Mouse (Mus musculus): ENCODE measurements at regions not wholly inside any gene's neighbourhood (a gene's known extent, or its start where the extent isn't known, plus 50 kb on each side); places are given as distances from the start of the nearest gene placed in this dataset.

- H3K4me2 ChIP-seq, result no peak overlapping the region
- no peak overlapping the region for H3K9ac ChIP-seq
- 78% methylated on average over 3 of the region's 3 CpGs for WGBS
- peaks cover 16% of the 10 kb centered on the region for H3K4me1 ChIP-seq
- no peaks in the 10 kb centered on the region for H3K36me3 ChIP-seq
- no peaks in the 10 kb centered on the region for H3K27me3 ChIP-seq (replicated peaks)
- no peak for ATAC-seq (ENCODE audit: extremely low read depth, insufficient number of reproducible peaks, low FRiP score, low TSS enrichment)
- peaks cover 5% of the 10 kb centered on the region; the same call in 1 of the 2 replicates for H3K9me3 ChIP-seq
- H3K4me3 ChIP-seq, result no peak overlapping the region
- no peak overlapping the region for H3K27ac ChIP-seq (replicated peaks)
These were observed 111.2 kb upstream of the Zfp648 start for GRCm38 (mm10) chr1:154089815-154090214.

GRCm38 (mm10) chr1:154090521-154091490, 110.2 kb upstream of the Zfp648 start:
- no peaks in the 10 kb centered on the region for H3K27me3 ChIP-seq (replicated peaks)
- 0 out of 2 replicates have a peak overlapping the region, but pooled peaks have one; percentile 34 for H3K27ac ChIP-seq (replicated peaks)
- WGBS, result 45% methylated on average over 7 of the region's 7 CpGs
- peaks cover 16% of the 10 kb centered on the region for H3K4me1 ChIP-seq
- ATAC-seq (ENCODE audit: extremely low read depth, insufficient number of reproducible peaks, low FRiP score, low TSS enrichment), result no peak
- H3K9me3 ChIP-seq, result peaks cover 5% of the 10 kb centered on the region; the same call in 1 of the 2 replicates
- no peak overlapping the region for H3K9ac ChIP-seq
- no peak overlapping the region for H3K4me3 ChIP-seq
- no peaks in the 10 kb centered on the region for H3K36me3 ChIP-seq
- H3K4me2 ChIP-seq, result no peak overlapping the region

- H3K4me2 ChIP-seq, result no peak overlapping the region
- H3K27me3 ChIP-seq (replicated peaks), result no peaks in the 10 kb centered on the region
- no peak for ATAC-seq (ENCODE audit: extremely low read depth, insufficient number of reproducible peaks, low FRiP score, low TSS enrichment)
- H3K9me3 ChIP-seq, result no peaks in the 10 kb centered on the region
- H3K36me3 ChIP-seq, result no peaks in the 10 kb centered on the region
- WGBS, result 61% methylated on average over 4 of the region's 4 CpGs
- H3K4me1 ChIP-seq, result peaks cover 20% of the 10 kb centered on the region
- H3K9ac ChIP-seq, result no peak overlapping the region
- no peak overlapping the region for H3K4me3 ChIP-seq
- H3K27ac ChIP-seq (replicated peaks), result no peak overlapping the region
These were observed 107.4 kb upstream of the Zfp648 start for GRCm38 (mm10) chr1:154093549-154093948.

GRCm38 (mm10) chr1:154094357-154094756, 106.6 kb upstream of the Zfp648 start:
- Histone ChIP-seq H3K27ac (replicated peaks) (no peak overlapping the region), H3K36me3 (no peaks in the 10 kb centered on the region), H3K27me3 (replicated peaks) (no peaks in the 10 kb centered on the region), H3K9ac (no peak overlapping the region), H3K4me1 (peaks cover 20% of the 10 kb centered on the region), H3K4me3 (no peak overlapping the region), H3K9me3 (no peaks in the 10 kb centered on the region), H3K4me2 (no peak overlapping the region)
- ATAC-seq (ENCODE audit: extremely low read depth, insufficient number of reproducible peaks, low FRiP score, low TSS enrichment), result no peak
- WGBS, result 63% methylated on average over 5 of the region's 5 CpGs

- no peak overlapping the region for H3K9ac ChIP-seq
- no peak overlapping the region for H3K4me3 ChIP-seq
- no peaks in the 10 kb centered on the region for H3K9me3 ChIP-seq
- peaks cover 9% of the 10 kb centered on the region for H3K4me1 ChIP-seq
- no peak overlapping the region for H3K27ac ChIP-seq (replicated peaks)
- no peak overlapping the region for H3K4me2 ChIP-seq
- H3K36me3 ChIP-seq, result no peaks in the 10 kb centered on the region
- ATAC-seq (ENCODE audit: extremely low read depth, insufficient number of reproducible peaks, low FRiP score, low TSS enrichment), result no peak
- no peaks in the 10 kb centered on the region for H3K27me3 ChIP-seq (replicated peaks)
- 87% methylated on average over 7 of the region's 7 CpGs for WGBS
These were observed 104.9 kb upstream of the Zfp648 start for GRCm38 (mm10) chr1:154096113-154096512.

- no peak overlapping the region for H3K4me3 ChIP-seq
- H3K9me3 ChIP-seq, result no peaks in the 10 kb centered on the region
- no peaks in the 10 kb centered on the region for H3K36me3 ChIP-seq
- no peak overlapping the region for H3K4me2 ChIP-seq
- H3K4me1 ChIP-seq, result 0 out of 2 replicates have a peak, but pooled peaks cover 4% of the 10 kb centered on the region
- no peak overlapping the region for H3K27ac ChIP-seq (replicated peaks)
- WGBS, result 86% methylated on average over 2 of the region's 2 CpGs
- no peaks in the 10 kb centered on the region for H3K27me3 ChIP-seq (replicated peaks)
- H3K9ac ChIP-seq, result no peak overlapping the region
- ATAC-seq (ENCODE audit: extremely low read depth, insufficient number of reproducible peaks, low FRiP score, low TSS enrichment), result no peak
These were observed 104.1 kb upstream of the Zfp648 start for GRCm38 (mm10) chr1:154096911-154097310.

- H3K27ac ChIP-seq (replicated peaks), result no peak overlapping the region
- H3K9me3 ChIP-seq, result no peaks in the 10 kb centered on the region
- H3K27me3 ChIP-seq (replicated peaks), result no peaks in the 10 kb centered on the region
- no peak overlapping the region for H3K9ac ChIP-seq
- no peak overlapping the region for H3K4me2 ChIP-seq
- 40% methylated on average over 6 of the region's 6 CpGs for WGBS
- no peak overlapping the region for H3K4me3 ChIP-seq
- no peaks in the 10 kb centered on the region for H3K36me3 ChIP-seq
- H3K4me1 ChIP-seq, result peaks cover 5% of the 10 kb centered on the region
- ATAC-seq (ENCODE audit: extremely low read depth, insufficient number of reproducible peaks, low FRiP score, low TSS enrichment), result no peak
These were observed 103.3 kb upstream of the Zfp648 start for GRCm38 (mm10) chr1:154097656-154098055.

- 81% methylated on average over 3 of the region's 3 CpGs for WGBS
- H3K27ac ChIP-seq (replicated peaks), result no peak overlapping the region
- H3K4me3 ChIP-seq, result no peak overlapping the region
- H3K4me2 ChIP-seq, result no peak overlapping the region
- no peak for ATAC-seq (ENCODE audit: extremely low read depth, insufficient number of reproducible peaks, low FRiP score, low TSS enrichment)
- H3K36me3 ChIP-seq, result no peaks in the 10 kb centered on the region
- peaks cover 13% of the 10 kb centered on the region for H3K4me1 ChIP-seq
- no peaks in the 10 kb centered on the region for H3K27me3 ChIP-seq (replicated peaks)
- no peaks in the 10 kb centered on the region for H3K9me3 ChIP-seq
- H3K9ac ChIP-seq, result no peak overlapping the region
These were observed 100.4 kb upstream of the Zfp648 start for GRCm38 (mm10) chr1:154100556-154100955.

GRCm38 (mm10) chr1:154101433-154101832, 99.6 kb upstream of the Zfp648 start:
- Histone ChIP-seq H3K36me3 (no peaks in the 10 kb centered on the region), H3K9me3 (no peaks in the 10 kb centered on the region), H3K4me3 (no peak overlapping the region), H3K9ac (no peak overlapping the region), H3K4me2 (no peak overlapping the region), H3K27ac (replicated peaks) (no peak overlapping the region), H3K27me3 (replicated peaks) (no peaks in the 10 kb centered on the region), H3K4me1 (peaks cover 13% of the 10 kb centered on the region)
- no peak for ATAC-seq (ENCODE audit: extremely low read depth, insufficient number of reproducible peaks, low FRiP score, low TSS enrichment)
- WGBS, result 71% methylated on average over 1 of the region's 1 CpGs

GRCm38 (mm10) chr1:154102191-154102590, 98.8 kb upstream of the Zfp648 start:
- H3K27me3 ChIP-seq (replicated peaks), result no peaks in the 10 kb centered on the region
- ATAC-seq (ENCODE audit: extremely low read depth, insufficient number of reproducible peaks, low FRiP score, low TSS enrichment), result no peak
- no peak overlapping the region for H3K9ac ChIP-seq
- H3K4me2 ChIP-seq, result no peak overlapping the region
- no peak overlapping the region for H3K4me3 ChIP-seq
- H3K9me3 ChIP-seq, result no peaks in the 10 kb centered on the region
- no peak overlapping the region for H3K27ac ChIP-seq (replicated peaks)
- peaks cover 13% of the 10 kb centered on the region for H3K4me1 ChIP-seq
- H3K36me3 ChIP-seq, result no peaks in the 10 kb centered on the region
- 73% methylated on average over 3 of the region's 3 CpGs for WGBS

- peak overlapping the region; percentile 39 for H3K27ac ChIP-seq (replicated peaks)
- peaks cover 11% of the 10 kb centered on the region for H3K4me1 ChIP-seq
- no peak overlapping the region for H3K4me2 ChIP-seq
- ATAC-seq (ENCODE audit: extremely low read depth, insufficient number of reproducible peaks, low FRiP score, low TSS enrichment), result no peak
- H3K36me3 ChIP-seq, result no peaks in the 10 kb centered on the region
- no peaks in the 10 kb centered on the region for H3K27me3 ChIP-seq (replicated peaks)
- no peaks in the 10 kb centered on the region for H3K9me3 ChIP-seq
- H3K4me3 ChIP-seq, result no peak overlapping the region
- WGBS, result 51% methylated on average over 15 of the region's 15 CpGs
- H3K9ac ChIP-seq, result no peak overlapping the region
These were observed 98.0 kb upstream of the Zfp648 start for GRCm38 (mm10) chr1:154102871-154103596.

Data from heart, embryonic 13.5 days (tissue).